Mouse (Mus musculus) spleen, postnatal 10 days (tissue): ENCODE measurements around the gene Ncbp1.

Source experiments
- DNase-seq, 2 experiments: peaks; one replicate each; pipeline ENCODE4 v3.0.0; 2021 to 2022; ENCODE audit warnings: low spot score in 2 of 2

Gene Ncbp1

GRCm38 (mm10) chr4:46129311-46130004 lies 9.0 kb upstream of the Ncbp1 start:
- DNase-seq = no peak

DNA sequence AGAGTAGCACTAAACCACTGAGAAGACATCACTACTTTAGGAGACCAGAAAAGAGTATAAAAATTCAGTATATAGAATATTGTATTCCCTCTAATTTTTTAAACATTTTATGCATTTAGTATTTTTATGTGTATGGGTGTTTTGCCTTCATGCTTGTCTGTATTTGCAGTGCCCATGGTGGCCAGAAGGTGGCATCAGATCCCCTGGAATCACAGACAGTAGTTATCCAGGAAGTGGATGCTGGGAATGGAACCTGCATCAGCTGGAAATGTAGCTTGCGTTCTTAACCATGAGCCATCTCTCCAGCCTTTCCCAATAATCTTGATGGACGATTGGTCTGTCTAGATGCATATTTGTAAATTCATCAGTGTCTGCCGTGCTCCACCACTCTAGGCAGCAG lies 8.2 kb upstream of the Ncbp1 start:
- DNase-seq = peak; percentile 55 to 75

DNA sequence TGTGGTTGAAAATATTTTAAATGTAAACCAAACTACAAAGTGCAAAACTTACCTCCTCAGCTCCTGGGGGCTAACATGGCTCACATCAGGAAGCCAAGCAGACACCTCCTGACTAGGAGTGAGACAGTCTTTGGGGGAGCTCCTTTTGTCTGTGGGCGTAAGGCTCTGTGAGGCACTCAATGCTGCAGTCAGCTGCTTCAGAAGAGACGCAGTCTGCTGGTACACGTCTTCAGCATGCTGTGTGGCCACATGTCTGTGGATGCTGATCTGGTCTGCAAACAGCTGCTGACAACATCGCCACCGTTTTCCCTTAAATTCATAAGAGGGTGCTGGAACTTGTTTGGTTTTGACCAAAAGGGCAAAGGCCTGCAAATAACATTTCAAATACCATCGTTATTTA lies 6.6 kb upstream of the Ncbp1 start:
- DNase-seq = no peak

- DNase-seq = no peak
Observed at GRCm38 (mm10) chr4:46137629-46138286, 655 bp upstream of the Ncbp1 start.

- DNase-seq = peak in 1 of 2 experiments; percentile 55
Observed at GRCm38 (mm10) chr4:46144323-46144722, 5.9 kb downstream of the Ncbp1 start.

- DNase-seq = no peak
Observed at GRCm38 (mm10) chr4:46146881-46147280, 8.5 kb downstream of the Ncbp1 start.

GRCm38 (mm10) chr4:46151903-46152544 lies 13.6 kb downstream of the Ncbp1 start:
- DNase-seq = no peak

- no peak for DNase-seq
Observed at GRCm38 (mm10) chr4:46164027-46164426, 25.6 kb downstream of the Ncbp1 start.

DNA sequence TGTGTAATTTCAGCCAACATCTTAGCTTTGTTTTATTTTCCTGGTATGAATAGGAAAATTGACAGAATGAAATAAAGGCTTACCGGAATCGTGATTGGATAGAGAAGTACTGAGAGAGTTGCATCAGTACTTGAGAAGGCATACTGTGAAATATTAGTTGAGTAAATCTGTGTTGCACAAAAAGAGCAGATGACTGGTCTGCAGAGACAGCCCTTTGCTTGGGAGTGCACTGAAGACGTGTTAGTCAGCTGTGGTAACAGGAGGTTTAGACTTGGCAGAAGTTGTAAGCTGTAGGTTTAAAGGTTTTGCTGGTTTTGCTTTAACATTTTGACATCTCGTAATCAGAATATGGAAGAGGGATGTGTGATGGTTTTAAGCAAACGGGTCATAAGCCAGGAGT lies 27.4 kb downstream of the Ncbp1 start:
- no peak for DNase-seq

- DNase-seq = no peak
Observed at GRCm38 (mm10) chr4:46171761-46172160, 33.3 kb downstream of the Ncbp1 start.

DNA sequence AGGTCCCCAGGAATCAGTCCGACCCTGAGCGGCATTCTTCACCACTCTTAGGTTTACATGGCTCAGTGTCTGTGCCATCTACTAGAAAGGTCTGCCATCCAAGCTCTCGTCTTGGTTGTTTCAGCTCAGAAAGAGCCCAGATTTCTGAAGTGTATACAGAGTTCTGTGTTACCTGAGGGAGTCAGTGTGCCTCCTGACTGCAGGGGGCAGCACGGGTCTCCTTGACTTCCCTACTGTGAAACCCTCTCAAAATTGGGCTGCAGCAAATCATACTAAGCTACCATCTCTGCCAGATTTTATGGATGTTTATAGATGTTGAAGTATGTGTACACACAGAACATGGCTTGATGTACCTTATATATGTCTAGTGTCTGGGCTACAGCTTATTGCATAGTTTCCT lies 37.9 kb downstream of the Ncbp1 start:
- DNase-seq = peak in 1 of 2 experiments; percentile 28

DNA sequence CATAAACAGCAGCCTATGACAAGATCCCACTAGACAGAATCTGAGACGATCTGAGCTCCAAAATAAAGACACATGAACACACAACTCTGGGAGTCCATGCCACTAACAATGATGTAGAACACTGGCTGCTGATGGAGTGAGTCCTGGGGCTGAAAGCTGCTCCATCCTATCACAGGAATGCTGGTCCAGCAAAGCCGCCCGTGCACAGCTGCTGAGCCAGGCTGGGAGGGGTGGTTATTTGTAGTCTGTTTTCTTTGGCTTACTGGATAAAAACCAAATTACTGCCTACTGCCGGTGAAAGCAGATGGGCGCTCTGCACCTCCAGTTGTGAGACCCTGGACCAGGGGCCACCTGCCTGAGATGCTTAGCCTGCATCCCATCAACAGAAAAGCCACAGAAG lies 38.6 kb downstream of the Ncbp1 start:
- no peak for DNase-seq

DNA sequence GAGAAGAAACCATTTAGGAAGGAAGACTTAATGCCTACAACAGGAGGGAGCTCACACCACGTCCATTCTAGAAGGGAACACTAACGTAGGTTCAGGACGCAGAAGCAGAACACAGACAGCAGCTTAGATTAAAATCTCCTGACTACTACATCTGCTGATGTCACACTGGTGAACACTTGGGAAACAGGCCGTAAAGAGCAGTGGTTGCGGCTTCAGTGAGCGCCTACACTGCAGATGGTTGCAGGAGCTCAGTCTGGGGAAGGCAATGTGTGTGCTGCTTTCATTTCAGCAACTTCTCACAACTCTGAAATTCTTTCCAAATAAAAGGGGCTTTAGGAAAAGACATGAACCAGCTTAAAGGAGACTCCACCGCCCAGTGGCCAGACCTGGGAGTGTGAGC lies 39.1 kb downstream of the Ncbp1 start:
- no peak for DNase-seq

DNA sequence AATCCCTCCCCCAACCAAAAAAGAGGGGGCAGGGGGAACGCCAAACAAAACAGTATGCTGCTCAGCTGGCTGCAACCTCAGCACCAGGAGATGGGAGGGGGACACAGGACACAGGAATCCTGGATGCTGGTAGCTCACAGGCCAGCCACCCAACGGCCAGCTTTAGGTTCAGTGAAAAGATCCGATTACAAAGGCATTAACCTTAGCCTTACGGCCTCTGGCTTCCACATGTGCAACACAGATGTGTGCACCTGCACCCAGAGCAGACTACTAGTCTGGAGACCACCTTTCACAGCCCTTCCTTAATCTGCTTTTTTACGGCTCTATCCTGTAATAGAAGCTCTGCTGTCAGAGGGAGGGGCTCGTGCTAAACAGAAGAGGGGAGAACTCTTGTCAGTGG lies 42.8 kb downstream of the Ncbp1 start:
- no peak for DNase-seq

- DNase-seq = no peak
Observed at GRCm38 (mm10) chr4:46182181-46182580, 43.8 kb downstream of the Ncbp1 start.

- DNase-seq = no peak
Observed at GRCm38 (mm10) chr4:46185423-46185822, 47.0 kb downstream of the Ncbp1 start.

GRCm38 (mm10) chr4:46185890-46186289 lies 47.5 kb downstream of the Ncbp1 start:
- DNase-seq = no peak

GRCm38 (mm10) chr4:46186466-46186865 lies 48.1 kb downstream of the Ncbp1 start:
- no peak for DNase-seq

DNA sequence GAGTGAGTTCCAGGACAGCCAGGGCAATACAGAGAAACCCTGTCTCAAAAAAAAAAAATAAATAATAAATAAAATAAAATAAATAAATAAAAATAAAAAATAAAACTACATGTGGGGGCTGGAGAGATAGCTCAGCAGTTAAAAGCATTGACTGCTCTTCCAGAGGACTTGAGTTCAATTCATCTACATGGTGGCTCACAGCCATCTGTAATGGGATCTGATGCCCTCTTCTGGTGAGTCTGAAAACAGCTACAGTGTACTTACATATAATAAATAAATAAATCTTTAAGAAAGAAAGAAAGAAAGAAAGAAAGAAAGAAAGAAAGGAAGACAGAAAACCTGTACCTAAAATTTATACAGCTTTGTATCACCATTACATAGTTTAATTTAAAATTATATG lies 53.6 kb downstream of the Ncbp1 start:
- peak in 1 of 2 experiments; percentile 30 for DNase-seq

DNA sequence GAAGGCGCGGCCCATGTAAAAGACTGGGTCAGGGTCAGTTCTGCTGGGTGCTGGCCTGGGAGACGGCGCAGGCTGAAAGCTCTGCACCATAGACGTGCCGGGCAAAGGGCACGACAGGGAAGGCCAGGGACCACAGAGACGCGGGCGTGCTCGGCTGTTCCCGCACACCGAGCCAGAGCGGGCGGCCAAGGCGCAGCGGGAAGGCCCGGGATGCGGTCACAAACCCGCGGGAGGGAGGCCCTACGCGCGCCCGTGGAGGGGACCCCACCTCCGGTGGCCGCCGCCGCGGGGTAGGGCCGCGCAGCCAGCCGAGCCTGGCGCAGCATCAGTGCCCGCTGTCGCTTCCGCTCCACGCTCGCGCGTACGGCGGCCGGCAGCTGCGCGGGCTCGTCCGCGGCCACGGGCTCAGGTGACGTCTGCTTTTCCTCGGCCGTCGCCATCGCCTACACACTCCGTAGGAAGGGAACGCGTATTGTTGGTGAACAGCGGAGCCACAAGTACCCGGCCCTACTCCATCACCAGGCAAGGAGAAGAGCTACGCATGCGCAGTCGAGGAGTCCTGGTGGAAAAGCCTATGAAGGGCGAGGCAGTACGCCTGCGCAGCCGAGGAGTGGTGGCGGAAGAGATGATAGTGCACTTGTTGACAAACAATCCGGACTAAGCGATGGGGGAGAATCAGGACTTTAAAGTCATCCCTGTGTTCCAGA lies 57.5 kb downstream of the Ncbp1 start, which contains the start of gene Xpa:
Gene Xpa (minus strand): TSS at position 531 of the 707 bp plus-strand sequence.
- DNase-seq = peak; percentile 88 to 97

DNA sequence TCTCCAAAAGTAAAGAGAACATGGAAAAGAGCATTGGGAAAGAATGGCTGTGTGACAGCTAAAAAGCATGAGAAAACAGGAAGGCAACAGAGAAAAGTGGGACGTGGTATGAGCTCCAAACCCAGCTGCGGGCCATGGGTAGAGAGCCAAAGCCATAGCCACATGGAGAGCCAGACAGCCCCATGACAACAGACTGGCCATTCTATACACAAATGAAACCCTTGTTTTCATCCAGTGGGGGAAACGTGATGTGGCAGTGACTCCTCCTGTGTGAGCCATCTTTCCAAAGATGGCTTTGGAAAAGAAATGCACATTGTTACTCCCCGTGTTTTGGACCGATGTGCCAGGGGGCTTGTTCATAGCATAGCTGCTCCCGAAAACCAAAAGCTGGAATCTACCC lies 58.1 kb downstream of the Ncbp1 start:
- DNase-seq = no peak

GRCm38 (mm10) chr4:46198064-46198463 lies 59.7 kb downstream of the Ncbp1 start:
- no peak for DNase-seq
